Mouse (Mus musculus) NIH3T3 (cell line): ENCODE results near the gene 2310007B03Rik.

ENCODE experiments used
- DNase-seq: peaks from one replicate; pipeline ENCODE4 v3.0.0-alpha.2; 2012; ENCODE audit warnings: low read depth

The 2310007B03Rik gene

DNA sequence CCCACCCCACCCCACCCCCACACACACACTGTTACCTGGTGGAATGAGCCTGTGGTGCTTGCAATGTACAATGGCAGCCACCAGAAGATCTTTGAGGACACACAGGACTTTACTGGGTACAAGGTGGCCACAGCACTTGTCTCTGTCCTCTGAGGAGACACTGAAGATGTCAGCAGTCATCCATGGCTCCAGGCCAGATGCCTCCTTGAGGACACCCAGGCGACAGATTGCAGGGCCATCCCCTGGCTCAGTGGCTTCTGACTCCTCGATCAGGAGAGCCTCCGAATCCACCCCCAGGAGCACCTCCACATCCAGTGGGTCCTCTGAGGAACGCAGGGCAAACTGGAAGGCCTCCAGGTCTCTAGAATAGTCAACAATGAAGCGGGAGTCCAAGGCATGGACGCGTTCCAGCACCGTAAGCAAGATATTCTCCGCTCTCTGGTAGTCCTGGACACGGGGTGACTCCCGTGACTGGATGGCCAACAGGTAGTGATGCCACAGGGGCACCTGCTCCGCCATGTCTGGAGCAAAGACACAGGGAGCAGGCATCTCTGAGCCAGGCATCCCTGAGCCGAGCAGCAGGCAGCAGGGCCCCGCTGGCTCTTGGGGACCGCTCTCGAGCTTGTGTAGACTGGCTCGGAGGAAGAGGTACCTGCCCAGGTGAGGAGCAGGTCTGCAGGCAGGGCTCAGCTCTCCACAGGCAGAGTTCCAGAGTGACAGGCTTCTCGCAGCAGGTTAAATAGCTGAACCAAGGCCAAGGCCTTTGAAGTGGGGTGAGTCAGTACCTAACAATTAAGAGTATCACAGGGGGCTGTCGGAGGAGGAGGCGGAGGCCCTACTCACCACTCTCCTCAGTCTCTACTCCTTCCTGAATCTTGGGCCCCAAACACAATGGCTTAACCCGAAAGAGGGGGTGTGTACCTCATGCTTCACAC, 915 bp downstream of the 2310007B03Rik start:
- DNase-seq: no peak

- no peak for DNase-seq
These were observed 1.8 kb downstream of the 2310007B03Rik start for GRCm38 (mm10) chr1:93158916-93159315.

DNA sequence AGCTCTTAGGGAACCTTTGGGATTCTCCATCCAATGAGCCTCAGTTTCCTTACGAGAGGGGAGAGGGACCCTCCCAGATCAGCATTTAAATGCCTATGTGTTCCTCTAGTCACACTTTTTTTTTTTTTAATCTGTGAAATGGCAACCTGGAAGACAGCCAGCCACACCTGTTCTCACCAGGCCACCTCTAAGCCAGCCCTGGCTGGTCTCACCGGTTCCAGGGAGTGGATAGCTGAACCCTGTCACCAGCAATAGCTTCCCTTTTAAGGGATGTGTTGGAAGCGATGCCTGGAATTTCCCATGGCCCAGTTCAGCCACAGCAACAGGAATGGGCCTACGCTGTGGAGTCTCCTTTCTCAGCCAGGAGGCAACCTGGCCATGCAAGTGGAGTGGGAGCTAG, 3.2 kb downstream of the 2310007B03Rik start:
- DNase-seq: no peak

GRCm38 (mm10) chr1:93150907-93151661, 9.7 kb downstream of the 2310007B03Rik start:
- DNase-seq: no peak

DNA sequence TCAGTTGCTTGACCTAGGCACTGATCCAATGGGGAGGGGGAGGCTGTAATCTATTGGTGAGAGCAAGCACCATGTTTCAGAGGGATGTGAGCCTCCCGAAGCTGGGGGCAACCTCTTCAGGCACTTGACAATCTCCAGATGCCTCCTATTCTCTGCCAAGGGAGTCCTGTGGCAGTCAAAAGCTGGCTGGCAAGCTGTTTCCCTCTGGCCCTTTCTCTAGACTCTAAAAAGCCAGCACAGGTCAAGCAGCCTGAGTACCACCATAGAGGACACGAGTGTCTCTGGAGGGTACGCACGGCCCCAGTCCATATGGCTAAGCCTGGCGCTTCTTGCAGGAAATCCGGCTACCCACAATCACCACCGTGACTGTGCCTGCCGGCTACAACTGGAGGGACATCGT, 16.6 kb downstream of the 2310007B03Rik start:
- DNase-seq: no peak

DNA sequence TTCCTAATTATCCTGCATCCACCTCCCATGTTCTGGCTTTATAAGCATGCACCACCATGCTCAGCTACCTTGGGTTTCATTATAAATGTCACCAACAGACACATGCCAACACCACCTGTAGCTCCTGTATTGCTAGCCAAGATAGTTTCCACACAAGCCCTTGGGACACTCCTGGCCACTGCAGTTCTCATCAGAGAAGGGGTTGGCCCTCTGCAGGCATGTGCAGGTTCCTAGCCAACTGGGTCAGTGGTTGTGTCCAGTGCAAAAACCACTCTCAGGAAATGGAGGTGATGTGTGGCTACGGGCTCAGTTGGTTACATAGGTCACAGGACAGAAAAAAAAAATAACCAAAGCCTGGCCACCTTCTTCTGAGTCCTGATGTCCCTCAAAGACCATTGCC, 17.9 kb downstream of the 2310007B03Rik start:
- no peak for DNase-seq

DNA sequence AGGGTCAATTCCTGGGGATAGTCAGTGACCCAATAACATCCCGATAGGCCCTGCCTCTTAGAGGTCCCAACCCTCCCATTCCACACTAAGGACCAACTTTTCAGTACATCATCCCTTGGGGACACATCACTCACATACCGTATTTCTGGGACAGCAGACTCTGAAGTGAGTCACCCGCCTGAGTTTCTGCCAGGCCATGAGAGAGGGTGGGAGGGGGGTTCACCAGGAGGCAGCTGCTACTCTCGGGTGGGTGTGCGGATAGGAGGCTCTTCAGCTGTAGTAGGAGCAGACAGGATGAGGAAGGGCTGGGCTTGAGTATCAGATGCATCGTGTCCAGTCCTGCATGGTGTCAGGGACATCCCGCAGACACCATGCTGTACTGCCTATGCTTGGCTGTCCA, 21.0 kb downstream of the 2310007B03Rik start:
- DNase-seq: peak; percentile 64

- DNase-seq: no peak
These were observed 22.2 kb downstream of the 2310007B03Rik start for GRCm38 (mm10) chr1:93138534-93138933.

GRCm38 (mm10) chr1:93135036-93135526, 25.7 kb downstream of the 2310007B03Rik start, which contains the start of gene Agxt:
Gene Agxt (plus strand): TSS chr1:93135240.
- DNase-seq: no peak

- DNase-seq: no peak
These were observed 28.1 kb downstream of the 2310007B03Rik start for GRCm38 (mm10) chr1:93132676-93133075.

DNA sequence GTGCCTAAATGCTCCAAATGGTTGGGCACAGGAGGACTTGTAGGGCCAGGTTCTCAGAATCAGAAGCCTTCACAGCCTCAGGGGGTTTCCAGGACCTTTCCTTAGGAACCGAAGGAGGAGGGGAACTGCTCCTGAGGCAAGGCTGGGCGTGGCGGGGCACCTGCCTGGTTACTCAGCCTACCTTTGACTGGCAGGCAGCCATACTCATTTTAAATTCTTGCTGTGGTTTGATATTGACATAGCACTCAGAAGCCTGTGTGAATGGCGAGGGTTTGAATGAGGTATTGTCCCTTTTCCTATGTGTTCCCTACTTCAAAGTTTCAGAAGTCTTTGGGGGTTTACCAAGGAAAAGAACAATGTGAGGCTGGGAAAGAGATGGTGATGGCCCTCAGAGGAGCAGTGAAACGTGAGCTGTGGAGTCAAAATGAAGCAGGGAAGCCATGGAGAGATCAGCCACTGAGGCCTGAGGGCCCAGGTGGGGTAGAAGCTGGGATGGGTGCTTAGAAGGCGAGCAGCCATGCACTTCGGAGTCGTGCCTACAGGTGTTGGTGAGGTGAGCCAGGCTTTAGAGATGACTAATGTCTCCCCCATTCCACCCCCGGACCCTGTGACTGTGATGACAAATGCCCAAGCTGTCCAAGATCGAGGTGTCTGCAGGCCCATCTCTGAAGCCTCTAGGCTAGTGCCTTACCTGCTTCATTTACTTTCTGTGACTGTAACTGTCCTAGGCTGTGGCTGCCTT, 30.3 kb downstream of the 2310007B03Rik start:
- DNase-seq: no peak

GRCm38 (mm10) chr1:93128710-93129349, 31.9 kb downstream of the 2310007B03Rik start:
- peak; percentile 93 for DNase-seq

GRCm38 (mm10) chr1:93128209-93128608, 32.5 kb downstream of the 2310007B03Rik start:
- DNase-seq: no peak

- DNase-seq: peak; percentile 69
These were observed 35.5 kb downstream of the 2310007B03Rik start for GRCm38 (mm10) chr1:93125256-93125655.

- DNase-seq: no peak
These were observed 36.7 kb downstream of the 2310007B03Rik start for GRCm38 (mm10) chr1:93124066-93124465.

DNA sequence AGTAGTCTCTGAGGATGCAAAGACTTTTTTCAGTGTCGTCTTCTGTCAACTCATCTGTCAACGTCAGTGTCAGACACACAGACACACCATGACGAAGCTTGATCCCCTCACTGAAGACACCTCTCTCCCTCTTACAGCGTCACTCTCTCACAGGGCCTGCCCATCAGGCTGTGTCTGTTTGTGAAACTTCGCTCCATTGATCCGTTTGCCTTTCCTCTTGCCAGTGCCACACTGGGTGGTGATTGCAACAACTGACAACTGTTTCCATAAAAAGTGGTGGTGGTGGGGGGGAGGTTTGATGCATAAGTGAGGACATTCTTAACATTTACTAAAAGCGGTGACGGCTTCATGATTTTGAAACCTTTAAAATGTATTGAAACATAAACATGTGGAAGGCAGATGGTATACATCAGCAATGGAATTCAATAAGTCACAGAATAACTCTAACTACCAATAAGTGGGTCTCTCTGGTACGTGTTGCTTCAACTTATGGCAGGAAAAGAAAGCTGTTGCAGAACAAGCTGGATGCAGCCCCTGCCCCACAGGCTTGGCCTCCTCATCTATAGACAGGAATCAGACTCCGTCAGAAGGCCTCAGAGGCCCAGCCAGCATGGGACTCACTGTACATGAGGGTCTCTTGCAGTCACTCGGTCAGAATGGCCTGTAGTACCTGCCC, 37.4 kb downstream of the 2310007B03Rik start:
- peak; percentile 49 for DNase-seq

GRCm38 (mm10) chr1:93118816-93119215, 41.9 kb downstream of the 2310007B03Rik start:
- DNase-seq: no peak

DNA sequence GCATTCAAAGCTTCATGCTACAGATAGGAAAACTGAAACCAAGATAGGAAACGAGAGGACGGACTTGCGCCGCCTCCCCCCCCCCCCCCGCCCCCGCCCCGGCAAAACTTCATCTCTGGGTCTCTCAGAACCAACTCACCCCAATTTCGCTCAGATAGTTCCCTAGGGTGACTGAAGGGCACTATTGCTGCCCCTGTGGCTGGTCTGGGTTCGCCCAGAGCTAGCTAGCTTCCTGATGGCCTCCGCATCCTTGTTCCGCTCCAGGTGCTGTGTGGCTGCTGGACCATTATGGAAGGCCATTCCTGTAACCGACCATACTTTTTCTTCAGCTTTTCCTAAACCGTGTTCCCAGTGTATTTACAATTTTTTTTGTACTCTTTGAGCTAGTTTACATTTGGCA, 45.3 kb downstream of the 2310007B03Rik start:
- no peak for DNase-seq

DNA sequence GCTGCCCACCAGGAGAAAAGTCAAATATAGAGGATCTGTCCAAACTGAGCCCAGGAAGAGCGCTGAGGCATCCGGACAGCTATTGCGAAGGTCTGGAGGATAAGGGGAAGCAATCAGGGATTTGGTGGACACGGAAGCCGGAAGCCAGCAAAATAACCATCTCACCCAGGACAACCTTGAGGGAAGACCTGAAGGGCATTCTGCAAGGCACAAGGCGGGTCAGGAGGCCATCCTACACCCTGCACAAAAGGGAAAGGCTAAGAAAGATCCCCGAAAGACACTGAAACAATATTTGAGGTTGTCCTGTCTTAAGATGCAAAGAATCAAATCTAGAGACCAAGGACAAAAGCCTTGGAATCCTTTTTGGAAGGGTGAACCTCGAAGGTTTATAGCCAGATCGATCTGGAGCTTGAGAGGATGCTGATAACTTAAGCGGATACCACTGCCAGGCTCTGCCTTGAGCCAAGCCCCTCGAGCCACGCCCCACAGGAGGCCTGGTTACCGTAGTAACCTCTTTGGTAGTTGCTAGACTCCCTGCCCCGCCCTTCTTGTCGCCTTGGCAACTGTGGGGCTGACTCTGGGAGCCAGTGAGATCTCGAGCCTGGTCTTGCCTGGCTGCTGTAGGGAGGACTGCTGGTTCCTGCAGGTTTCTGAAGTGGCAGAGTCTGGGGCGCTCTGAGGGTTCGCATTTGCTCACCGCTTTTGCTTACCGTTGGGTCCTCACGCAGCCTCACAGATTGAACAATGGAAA, 45.9 kb downstream of the 2310007B03Rik start:
- peak; percentile 74 for DNase-seq

- no peak for DNase-seq
These were observed 58.0 kb downstream of the 2310007B03Rik start for GRCm38 (mm10) chr1:93102700-93103099.
